13 mouse cellular contexts compared by ENCODE assay signal in genomic region chr15:96634670-96635405, GRCm38 (mm10). TPM values are rescaled to one million over a fixed set of nuclear protein-coding genes. Genes with fewer than 3 reads are reported as not detected.
A peak's percentile ranks its signal among the peaks of the same experiment; 100 is the strongest.
DNase-seq lines count a peak whose midpoint lies in the region; ATAC-seq lines count a peak whose summit lies in the region.
"Had no signal": no experiment of that assay in that cellular context is flagged by ENCODE, and none has a peak within 500 bp of the region (broad histone marks: within the 10 kb centered on the region; RNA-seq: fewer than 3 reads in every experiment).

No protein-coding gene starts in this region.

- H3K9me3 ChIP-seq in heart, embryonic 12.5 days (replicated peaks): no peaks in the 10 kb centered on the region
- no peaks in the 10 kb centered on the region for H3K9me3 ChIP-seq in lung, embryonic 16.5 days (ENCODE audit: control insufficient read depth, low read length)
- H3K9me3 ChIP-seq in embryonic facial prominence, embryonic 11.5 days (replicated peaks; ENCODE audit: control insufficient read depth, low read length): no peaks in the 10 kb centered on the region; the same call in none of the 2 replicates
- peaks cover 10% of the 10 kb centered on the region; the same call in 1 of the 2 replicates for H3K9me3 ChIP-seq in forebrain, embryonic 11.5 days (ENCODE audit: control insufficient read depth, low read length)
- no peaks in the 10 kb centered on the region for H3K9me3 ChIP-seq in neural tube, embryonic 15.5 days (replicated peaks)

- peaks cover 62% of the 10 kb centered on the region for H3K4me1 ChIP-seq in heart, embryonic 12.5 days (replicated peaks)
- peaks cover 2% of the 10 kb centered on the region; the same call in 1 of the 2 replicates for H3K4me1 ChIP-seq in lung, embryonic 16.5 days (replicated peaks; ENCODE audit: control insufficient read depth, insufficient read depth, low read length)
- peaks cover 4% of the 10 kb centered on the region for H3K4me1 ChIP-seq in embryonic facial prominence, embryonic 11.5 days (ENCODE audit: control insufficient read depth, insufficient read depth, low read length)
- H3K4me1 ChIP-seq in forebrain, embryonic 11.5 days (replicated peaks; ENCODE audit: control insufficient read depth, insufficient read depth, low read length): 0 out of 2 replicates have a peak, but pooled peaks cover 4% of the 10 kb centered on the region
- peaks cover 31% of the 10 kb centered on the region for H3K4me1 ChIP-seq in neural tube, embryonic 15.5 days

- H3K27me3 ChIP-seq in heart, embryonic 12.5 days (replicated peaks): no peaks in the 10 kb centered on the region
- H3K27me3 ChIP-seq in lung, embryonic 16.5 days (ENCODE audit: control insufficient read depth, insufficient read depth, low read depth, low read length): no peaks in the 10 kb centered on the region
- no peaks in the 10 kb centered on the region for H3K27me3 ChIP-seq in embryonic facial prominence, embryonic 11.5 days (ENCODE audit: control insufficient read depth, insufficient read depth, low read length)
- H3K27me3 ChIP-seq in forebrain, embryonic 11.5 days (ENCODE audit: control insufficient read depth, insufficient read depth, low read length): no peaks in the 10 kb centered on the region
- no peaks in the 10 kb centered on the region for H3K27me3 ChIP-seq in neural tube, embryonic 15.5 days (replicated peaks)
- H3K27me3 ChIP-seq: CH12.LX had no signal

- H3K4me3 ChIP-seq in heart, embryonic 12.5 days: no peak overlapping the region
- H3K4me3 ChIP-seq in lung, embryonic 16.5 days (ENCODE audit: low read length): peak overlapping the region; percentile 27; the same call in 1 of the 2 replicates
- no peak overlapping the region for H3K4me3 ChIP-seq in embryonic facial prominence, embryonic 11.5 days (ENCODE audit: low read depth, low read length)
- H3K4me3 ChIP-seq in forebrain, embryonic 11.5 days (ENCODE audit: low read depth, low read length): no peak overlapping the region
- no peak overlapping the region for H3K4me3 ChIP-seq in neural tube, embryonic 15.5 days (replicated peaks)
- H3K4me3 ChIP-seq: hindbrain, embryonic 10.5 days had no signal

- DNase-seq in heart, adult 18-20 months: no peak
- DNase-seq in lung, postnatal 36 days: no peak
- peak; percentile 30 for DNase-seq in embryonic facial prominence, embryonic 11.5 days (ENCODE audit: low spot score)
- DNase-seq in mesoderm, embryonic 11.5 days (ENCODE audit: low read depth, low spot score): peak; percentile 41
- no peak for DNase-seq in forebrain, embryonic 11.5 days (ENCODE audit: low spot score)
- DNase-seq: forebrain, postnatal 0 days; kidney, postnatal 36 days; thymus, postnatal 25 days had no signal

- peaks cover 32% of the 10 kb centered on the region for H3K36me3 ChIP-seq in heart, embryonic 12.5 days
- H3K36me3 ChIP-seq in lung, embryonic 16.5 days (ENCODE audit: control insufficient read depth, insufficient read depth, low read length): no peaks in the 10 kb centered on the region; the same call in 1 of the 2 replicates
- H3K36me3 ChIP-seq in embryonic facial prominence, embryonic 11.5 days (replicated peaks; ENCODE audit: control insufficient read depth, insufficient read depth, low read depth, low read length): no peaks in the 10 kb centered on the region; the same call in 1 of the 2 replicates
- H3K36me3 ChIP-seq in forebrain, embryonic 11.5 days (ENCODE audit: control insufficient read depth, insufficient read depth, low read length): peaks cover 18% of the 10 kb centered on the region; the same call in 1 of the 2 replicates
- H3K36me3 ChIP-seq in neural tube, embryonic 15.5 days: peaks cover 19% of the 10 kb centered on the region

- no peak overlapping the region for H3K9ac ChIP-seq in heart, embryonic 12.5 days
- no peak overlapping the region for H3K9ac ChIP-seq in lung, embryonic 16.5 days (ENCODE audit: low read length)
- no peak overlapping the region for H3K9ac ChIP-seq in embryonic facial prominence, embryonic 11.5 days (replicated peaks; ENCODE audit: low read length)
- no peak overlapping the region for H3K9ac ChIP-seq in forebrain, embryonic 11.5 days (ENCODE audit: low read length)
- no peak overlapping the region for H3K9ac ChIP-seq in neural tube, embryonic 15.5 days (replicated peaks)
- H3K9ac ChIP-seq: forebrain, postnatal 0 days had no signal

- 0 out of 2 replicates have a peak, but pooled peaks have one; percentile 12 for ATAC-seq in heart, embryonic 12.5 days (ENCODE audit: insufficient number of reproducible peaks, low FRiP score)
- ATAC-seq in lung, embryonic 16.5 days (ENCODE audit: low read depth): peak; percentile 66
- ATAC-seq in embryonic facial prominence, embryonic 11.5 days (replicated peaks; ENCODE audit: insufficient number of reproducible peaks, low FRiP score, low TSS enrichment, low read depth): no peak
- no peak; the same call in 1 of the 2 replicates for ATAC-seq in forebrain, embryonic 11.5 days (replicated peaks; ENCODE audit: low FRiP score)
- no peak for ATAC-seq in neural tube, embryonic 15.5 days (ENCODE audit: low FRiP score)
- ATAC-seq: forebrain, postnatal 0 days had no signal

- H3K27ac ChIP-seq in heart, embryonic 12.5 days (ENCODE audit: poor library complexity, severe bottlenecking): peak overlapping the region; percentile 3; the same call in 1 of the 2 replicates
- H3K27ac ChIP-seq in lung, embryonic 16.5 days (ENCODE audit: low read length): no peak overlapping the region
- no peak overlapping the region for H3K27ac ChIP-seq in embryonic facial prominence, embryonic 11.5 days (replicated peaks; ENCODE audit: low read depth, low read length)
- no peak overlapping the region for H3K27ac ChIP-seq in forebrain, embryonic 11.5 days (ENCODE audit: low read depth, low read length)
- no peak overlapping the region for H3K27ac ChIP-seq in neural tube, embryonic 15.5 days (replicated peaks)
- H3K27ac ChIP-seq: hindbrain, embryonic 10.5 days had no signal

- H3K4me2 ChIP-seq in heart, embryonic 12.5 days: peak overlapping the region; percentile 30; the same call in 1 of the 2 replicates
- peak overlapping the region; percentile 37 for H3K4me2 ChIP-seq in lung, embryonic 16.5 days (ENCODE audit: low read depth, low read length)
- H3K4me2 ChIP-seq in embryonic facial prominence, embryonic 11.5 days (ENCODE audit: low read depth, low read length): no peak overlapping the region
- no peak overlapping the region for H3K4me2 ChIP-seq in forebrain, embryonic 11.5 days (ENCODE audit: low read depth, low read length, severe bottlenecking)
- H3K4me2 ChIP-seq in neural tube, embryonic 15.5 days: no peak overlapping the region

- WGBS in heart, embryonic 12.5 days: 78% methylated on average over 19 of the region's 19 CpGs
- 63% methylated on average over 19 of the region's 19 CpGs for WGBS in lung, embryonic 16.5 days
- 78% methylated on average over 19 of the region's 19 CpGs for WGBS in embryonic facial prominence, embryonic 11.5 days
- WGBS in forebrain, embryonic 11.5 days: 92% methylated on average over 19 of the region's 19 CpGs
- 93% methylated on average over 19 of the region's 19 CpGs for WGBS in neural tube, embryonic 15.5 days

RNA-seq across cellular contexts. Expression of gene Slc38a1, which starts 7.9 kb away (rescaled TPM):
- 93.0 and 99.8 TPM in 2 replicates for polyA plus RNA-seq in heart, embryonic 12.5 days (2016; fragmentation: Nextera tagmentation; extraction: Ambion mirVana)
- 10 to 100 TPM in 1 of 2 experiments, 1 to 10 TPM in 1; 5.9 to 13.3 TPM for total RNA-seq in heart, adult 18-20 months (2021)
- 47.5 and 48.8 TPM in 2 replicates for polyA plus RNA-seq in lung, embryonic 16.5 days (2015; fragmentation: Nextera tagmentation; extraction: Ambion mirVana)
- 97.1 and 101 TPM in 2 replicates for polyA plus RNA-seq in embryonic facial prominence, embryonic 11.5 days (2014; fragmentation: Nextera tagmentation; extraction: Ambion mirVana)
- 134 and 139 TPM in 2 replicates for polyA plus RNA-seq in forebrain, embryonic 11.5 days (2014; fragmentation: Nextera tagmentation; extraction: Ambion mirVana)
- polyA plus RNA-seq in neural tube, embryonic 15.5 days (2015; fragmentation: Nextera tagmentation; extraction: Ambion mirVana): 127 and 134 TPM in 2 replicates

Comparison
In these comparisons a context has a peak if more than half of its experiments do, and no peak if none do; other contexts are left out.
1. ATAC-seq: peak in heart, embryonic 12.5 days (single experiment) and lung, embryonic 16.5 days (single experiment); none in embryonic facial prominence, embryonic 11.5 days (single experiment), forebrain, embryonic 11.5 days (single experiment) and neural tube, embryonic 15.5 days (single experiment).
2. H3K4me2 ChIP-seq: peak in heart, embryonic 12.5 days (single experiment) and lung, embryonic 16.5 days (single experiment); none in embryonic facial prominence, embryonic 11.5 days (single experiment), forebrain, embryonic 11.5 days (single experiment) and neural tube, embryonic 15.5 days (single experiment).
3. DNase-seq: peak in embryonic facial prominence, embryonic 11.5 days (single experiment) and mesoderm, embryonic 11.5 days (single experiment); none in heart, adult 18-20 months (0 of 2), lung, postnatal 36 days (single experiment) and forebrain, embryonic 11.5 days (single experiment).